Mouse (Mus musculus) lung, adult 2 months (tissue): Measurements from ENCODE around the gene Prkch.

Source experiments
- CTCF ChIP-seq: fragments of 200-500 bp; IDR thresholded peaks from 2 replicates; pipeline ENCODE4 v1.5.1; 2011; ENCODE audit warnings: mild to moderate bottlenecking, low read length, control low read depth; ENCODE audit not compliant: insufficient read depth
- POLR2A ChIP-seq: fragments of 200-500 bp; IDR thresholded peaks from 2 replicates; pipeline ENCODE4 v1.6.1; 2011; ENCODE audit warnings: low read depth, mild to moderate bottlenecking, control low read depth, low read length, borderline replicate concordance; ENCODE audit errors: extremely low read depth

GRCm38 (mm10) chr12:73777673-73778072 lies 193.1 kb downstream of the Prkch start:
- TF ChIP-seq CTCF: no peak
- TF ChIP-seq POLR2A: no peak
